Mouse (Mus musculus) left cerebral cortex, postnatal 36 days (tissue): ENCODE measurements around the gene Slc16a11. TPM values are rescaled to one million over a fixed set of nuclear protein-coding genes. Genes with fewer than 3 reads are reported as not detected.

Experiments used
- DNase-seq, 2 experiments: peaks; one replicate each; pipeline ENCODE4 v3.0.0; 2021 to 2022; ENCODE audit warnings: low spot score in 2 of 2, mixed read lengths in 1 of 2
- intact Hi-C: fragments of 180-260 bp; cut with DNase I; formaldehyde crosslinking; loops from one replicate; pipeline ENCODE4 v1.15.1; 2025
- total RNA-seq, 2 experiments: library from RNA; stranded (reverse); gene quantifications; 2 replicates each; pipeline ENCODE4 v1.2.3; 2021

Slc16a11 gene
- total RNA-seq, 2 experiments from 2014 or later: 30.7 to 38.2 TPM

- DNase-seq: no peak
- intact Hi-C loops: no loop called here
Measured at GRCm38 (mm10) chr11:70199107-70199506, 13.4 kb upstream of the Slc16a11 start.

- no peak for DNase-seq
- intact Hi-C loops: loop anchor here (2.0 kb wide), 1 partner anchor 125 kb away; no protein-coding TSS in a partner anchor
Measured at GRCm38 (mm10) chr11:70200036-70200608, 12.4 kb upstream of the Slc16a11 start.

- intact Hi-C loops: loop anchor here (2.0 kb wide), 1 partner anchor 127 kb away; no protein-coding TSS in a partner anchor
- peak; percentile 61 to 62 for DNase-seq
Measured at GRCm38 (mm10) chr11:70201691-70202090, 10.9 kb upstream of the Slc16a11 start.

- no peak for DNase-seq
- intact Hi-C loops: no loop called here
Measured at GRCm38 (mm10) chr11:70206801-70207200, 5.8 kb upstream of the Slc16a11 start.

- intact Hi-C loops: no loop called here
- DNase-seq: no peak
Measured at GRCm38 (mm10) chr11:70207283-70207682, 5.3 kb upstream of the Slc16a11 start.

- intact Hi-C loops: no loop called here
Measured at GRCm38 (mm10) chr11:70208778-70209388, 3.7 kb upstream of the Slc16a11 start.

DNA sequence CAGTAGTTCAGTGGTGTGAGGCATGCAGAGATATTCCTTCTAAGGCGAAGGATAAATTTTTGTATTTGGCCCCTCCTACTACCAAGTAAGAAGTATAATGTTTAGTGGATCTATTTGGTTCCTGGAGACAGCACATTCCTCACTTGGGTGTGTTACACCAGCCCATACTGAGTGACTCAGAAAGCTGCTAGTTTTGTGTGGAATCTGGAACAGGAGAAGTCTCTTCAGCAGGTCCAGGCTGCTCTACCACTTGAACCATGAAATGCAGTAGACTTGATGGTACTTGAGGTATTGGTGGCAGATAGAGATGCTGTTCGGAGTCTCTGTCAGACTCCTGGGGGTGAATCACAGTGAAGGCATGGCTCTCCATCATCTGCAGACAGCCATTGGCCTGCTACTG is 1.9 kb upstream of the Slc16a11 start:
- intact Hi-C loops: loop anchor here (5.0 kb wide), 2 partner anchors 153 to 278 kb away; no protein-coding TSS in a partner anchor
- DNase-seq: no peak

More at GRCm38 (mm10) chr11:70208778-70209388, 3.7 kb upstream of the Slc16a11 start:
- DNase-seq: no peak

DNA sequence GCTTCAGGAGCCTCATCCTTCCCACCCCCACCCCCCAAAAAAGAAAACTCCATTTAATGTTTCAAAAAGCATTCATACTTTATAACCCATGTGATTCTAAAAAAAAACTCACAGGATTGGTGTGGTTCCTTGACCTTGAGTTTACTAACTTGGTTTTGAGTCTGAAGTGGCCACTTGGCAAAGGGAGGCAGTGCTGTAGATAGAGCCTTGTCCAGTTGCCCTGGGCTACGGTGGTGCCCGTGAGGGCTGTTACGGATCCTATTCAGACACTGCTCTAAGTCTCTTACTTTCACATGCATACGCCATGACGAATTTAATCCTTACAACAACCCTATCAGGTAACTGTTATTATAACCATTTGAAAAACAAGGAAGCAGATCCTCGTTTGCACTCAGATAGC is 580 bp upstream of the Slc16a11 start:
- intact Hi-C loops: loop anchor here (5.0 kb wide), 2 partner anchors 155 to 280 kb away; no protein-coding TSS in a partner anchor
- no peak for DNase-seq

- intact Hi-C loops: loop anchor here (5.0 kb wide), 2 partner anchors 156 to 281 kb away; no protein-coding TSS in a partner anchor
Measured at GRCm38 (mm10) chr11:70212896-70213295, 344 bp downstream of the Slc16a11 start.

GRCm38 (mm10) chr11:70213736-70214135 is 1.2 kb downstream of the Slc16a11 start:
- DNase-seq: peak in 1 of 2 experiments; percentile 60
- intact Hi-C loops: loop anchor here (5.0 kb wide), 2 partner anchors 156 to 281 kb away; no protein-coding TSS in a partner anchor

More at GRCm38 (mm10) chr11:70212896-70213295, 344 bp downstream of the Slc16a11 start:
- no peak for DNase-seq

DNA sequence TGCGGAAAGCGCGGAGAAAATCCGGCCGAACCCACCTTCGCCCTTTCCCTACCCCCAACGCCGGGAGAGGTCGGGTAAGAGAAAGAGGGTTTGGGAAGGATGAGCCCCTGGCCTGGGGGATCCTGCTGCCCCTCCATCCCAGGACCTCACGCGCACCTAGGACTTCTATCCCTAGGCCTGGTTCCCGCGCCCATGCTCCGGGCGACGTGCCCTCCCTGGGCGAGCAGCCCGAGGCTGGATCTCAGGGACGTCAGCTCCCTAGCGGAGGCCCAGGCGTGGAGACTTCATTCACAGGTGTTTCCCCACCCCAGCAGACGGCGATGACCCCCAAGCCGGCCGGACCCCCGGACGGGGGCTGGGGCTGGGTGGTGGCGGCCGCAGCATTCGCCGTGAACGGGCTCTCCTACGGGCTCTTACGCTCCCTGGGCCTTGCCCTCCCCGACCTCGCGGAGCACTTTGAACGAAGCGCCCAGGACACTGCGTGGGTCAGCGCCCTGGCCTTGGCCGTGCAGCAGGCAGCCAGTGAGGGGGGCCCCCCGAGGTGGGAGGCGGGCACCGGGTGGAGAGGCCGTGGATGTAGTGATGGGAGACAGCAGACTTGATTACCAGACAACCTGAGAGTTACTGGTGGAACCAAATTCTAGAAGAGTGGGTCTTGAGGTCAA is 1.8 kb downstream of the Slc16a11 start:
- peak in 1 of 2 experiments; percentile 56 for DNase-seq
- intact Hi-C loops: loop anchor here (5.0 kb wide), 2 partner anchors 157 to 282 kb away; no protein-coding TSS in a partner anchor

GRCm38 (mm10) chr11:70214856-70215209 is 2.3 kb downstream of the Slc16a11 start:
- intact Hi-C loops: loop anchor here (5.0 kb wide), 2 partner anchors 158 to 283 kb away; no protein-coding TSS in a partner anchor
- DNase-seq: no peak

- DNase-seq: no peak
- intact Hi-C loops: no loop called here
Measured at GRCm38 (mm10) chr11:70215301-70215700, 2.7 kb downstream of the Slc16a11 start.

DNA sequence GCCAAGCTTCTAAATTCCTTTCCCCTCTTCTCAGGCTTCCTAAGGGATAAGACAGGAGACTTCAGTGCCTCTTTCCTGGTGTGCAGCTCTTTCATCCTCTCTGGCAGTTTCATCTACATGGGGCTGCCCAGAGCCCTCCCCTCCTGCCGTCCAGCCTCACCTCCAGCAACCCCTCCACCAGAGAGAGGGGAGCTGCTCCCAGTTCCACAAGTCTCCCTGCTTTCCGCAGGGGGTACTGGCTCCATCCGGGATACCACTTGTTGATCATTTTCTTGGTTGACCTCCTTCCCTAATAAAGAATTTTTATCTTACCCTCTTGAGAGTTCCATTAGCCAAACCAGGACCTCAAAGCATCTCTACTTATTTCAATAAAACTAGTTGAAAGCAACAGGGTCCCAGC is 3.6 kb downstream of the Slc16a11 start:
- DNase-seq: no peak
- intact Hi-C loops: no loop called here

GRCm38 (mm10) chr11:70218039-70218438 is 5.5 kb downstream of the Slc16a11 start:
- intact Hi-C loops: no loop called here
- no peak for DNase-seq

DNA sequence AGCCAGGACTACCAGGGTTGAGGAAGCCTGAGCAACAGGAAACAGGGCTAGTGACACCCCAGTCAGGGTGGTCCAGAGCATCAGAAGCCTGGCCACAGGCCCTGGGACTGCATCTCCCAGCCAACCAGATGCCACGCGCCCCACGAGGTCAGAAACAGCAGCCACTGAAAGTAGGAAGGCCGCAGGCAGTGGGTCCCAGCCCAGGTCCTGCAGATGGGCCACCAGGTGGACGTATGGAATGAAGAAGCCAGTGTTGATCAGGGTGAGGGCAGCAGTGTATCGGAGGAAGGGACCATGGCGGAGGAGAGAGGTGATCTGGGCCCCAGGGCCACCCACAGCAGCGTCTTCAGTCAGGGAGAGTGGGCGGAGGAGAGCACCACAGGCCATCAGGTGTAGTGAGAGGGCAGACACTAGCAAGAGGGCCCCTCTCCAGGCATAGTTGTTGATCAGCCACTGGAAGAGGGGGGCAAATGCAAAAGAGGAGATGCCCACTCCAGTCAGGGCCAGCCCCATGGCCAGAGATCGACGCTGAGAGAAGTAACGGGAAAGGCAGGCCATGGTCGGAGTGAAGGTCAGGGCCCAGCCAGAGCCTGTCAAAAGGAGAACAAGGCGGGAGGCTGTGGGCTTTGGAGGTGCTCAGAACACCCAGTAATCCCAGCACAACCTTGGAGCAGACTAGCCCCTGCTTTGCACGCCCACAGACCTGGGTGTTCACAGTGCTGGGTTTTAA is 6.4 kb downstream of the Slc16a11 start:
- DNase-seq: peak in 1 of 2 experiments; percentile 8
- intact Hi-C loops: no loop called here

DNA sequence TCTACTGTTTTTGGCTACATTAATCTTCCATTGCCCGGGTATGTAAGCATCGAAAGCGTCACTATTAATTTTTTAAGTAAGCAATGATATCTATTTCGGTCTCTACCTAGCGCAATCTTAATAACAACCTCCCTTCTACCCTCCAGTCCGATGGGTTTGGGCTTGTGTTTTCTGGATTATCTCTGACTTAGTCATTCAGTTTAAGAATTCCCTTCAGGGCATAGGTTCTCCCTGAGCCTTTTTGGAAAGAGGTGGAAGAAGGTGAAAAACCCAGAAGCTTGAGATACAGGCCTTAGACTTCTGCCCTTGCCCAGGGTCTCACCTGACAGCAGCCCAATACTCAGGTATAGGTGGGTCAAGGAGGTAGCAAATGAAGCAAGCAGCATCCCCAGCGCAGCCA is 7.3 kb downstream of the Slc16a11 start:
- DNase-seq: no peak
- intact Hi-C loops: no loop called here

DNA sequence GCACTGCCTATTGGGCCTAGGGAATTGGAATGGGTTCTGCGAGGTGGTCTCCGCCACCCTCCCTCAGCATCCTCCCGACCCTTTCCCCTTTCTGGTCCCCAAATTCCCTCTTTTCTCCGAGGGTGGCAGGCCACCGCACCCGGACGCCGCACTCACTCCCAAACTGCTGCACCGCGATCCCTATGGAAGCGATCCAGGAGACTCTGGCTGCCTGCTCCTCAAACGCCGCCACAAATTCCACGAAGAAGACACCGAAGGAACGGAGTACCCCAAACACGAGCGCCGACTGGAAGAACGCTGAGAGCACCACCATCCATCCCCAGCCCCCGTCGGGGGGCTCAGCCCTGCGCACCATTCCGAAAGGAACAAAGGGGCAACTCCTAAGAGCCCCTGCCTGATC is 7.8 kb downstream of the Slc16a11 start:
- DNase-seq: peak in 1 of 2 experiments; percentile 27
- intact Hi-C loops: no loop called here

- DNase-seq: peak; percentile 93
- intact Hi-C loops: no loop called here
Measured at GRCm38 (mm10) chr11:70220731-70221602, 8.4 kb downstream of the Slc16a11 start, which contains the start of gene Slc16a13. Gene Slc16a13 (minus strand): TSS chr11:70221064.
